Mouse (Mus musculus) testis, adult 2 months (tissue): ENCODE measurements around the gene Pin1. TPM values are rescaled to one million over a fixed set of nuclear protein-coding genes. Genes with fewer than 3 reads are reported as not detected.
A peak's percentile ranks its signal among the peaks of the same experiment; 100 is the strongest.

Experiments
- H3K27ac ChIP-seq: fragments of 200-500 bp; 2 replicates; pipeline ENCODE4 v1.5.1; 2012; ENCODE audit warnings: low read depth, low read length; ENCODE audit not compliant: control insufficient read depth, insufficient read depth
- H3K27me3 ChIP-seq: fragments of 200-500 bp; 2 replicates; pipeline ENCODE4 v1.6.1; 2012; ENCODE audit warnings: mild to moderate bottlenecking, low read length, moderate library complexity; ENCODE audit not compliant: control insufficient read depth, insufficient read depth
- H3K36me3 ChIP-seq: fragments of 200-500 bp; 2 replicates; pipeline ENCODE4 v1.6.1; 2012; ENCODE audit warnings: mild to moderate bottlenecking, low read length; ENCODE audit not compliant: control insufficient read depth, insufficient read depth
- H3K4me1 ChIP-seq: fragments of 200-500 bp; 2 replicates; pipeline ENCODE4 v1.6.1; 2012; ENCODE audit warnings: low read length; ENCODE audit not compliant: control insufficient read depth, insufficient read depth
- H3K4me3 ChIP-seq: fragments of 200-500 bp; 2 replicates; pipeline ENCODE4 v1.5.1; 2012; ENCODE audit warnings: low read depth, mild to moderate bottlenecking, low read length, moderate library complexity, mixed read lengths; ENCODE audit not compliant: control insufficient read depth
- CTCF ChIP-seq: fragments of 200-500 bp; IDR thresholded peaks from 2 replicates; pipeline ENCODE4 v1.5.1; 2012; ENCODE audit warnings: low read depth, mild to moderate bottlenecking, inconsistent platforms, low read length, moderate library complexity; ENCODE audit not compliant: control insufficient read depth, insufficient read depth, insufficient replicate concordance
- POLR2A ChIP-seq: fragments of 200-500 bp; IDR thresholded peaks from 2 replicates; pipeline ENCODE4 v1.6.1; 2012; ENCODE audit warnings: low read depth, mild to moderate bottlenecking, inconsistent platforms, low read length, moderate library complexity; ENCODE audit not compliant: control insufficient read depth
- polyA plus RNA-seq: library from polyadenylated mRNA; depleted of rRNA; stranded (reverse); fragments of >200 nt; gene quantifications from 2 replicates; pipeline ENCODE4 v1.2.3, GENCODE M21; 2012

Gene Pin1
- polyA plus RNA-seq, 1 experiment = 17.7 TPM

- TF ChIP-seq POLR2A = no peak
- H3K36me3 ChIP-seq = no peaks in the 10 kb centered on the region; the same call in 1 of the 2 replicates
- H3K27me3 ChIP-seq = no peaks in the 10 kb centered on the region
- H3K27ac ChIP-seq = no peak overlapping the region
- peaks cover 12% of the 10 kb centered on the region for H3K4me1 ChIP-seq
- H3K4me3 ChIP-seq = no peak overlapping the region
These were observed 12.5 kb downstream of the Pin1 start for GRCm38 (mm10) chr9:20664366-20664765.

- H3K27ac ChIP-seq = no peak overlapping the region
- TF ChIP-seq POLR2A (no peak), CTCF (no peak)
- no peak overlapping the region for H3K4me3 ChIP-seq
- H3K27me3 ChIP-seq = no peaks in the 10 kb centered on the region
- no peaks in the 10 kb centered on the region; the same call in 1 of the 2 replicates for H3K36me3 ChIP-seq
- H3K4me1 ChIP-seq = peaks cover 12% of the 10 kb centered on the region
These were observed 13.2 kb downstream of the Pin1 start for GRCm38 (mm10) chr9:20664982-20665637.

GRCm38 (mm10) chr9:20665925-20666324 is 14.0 kb downstream of the Pin1 start:
- TF ChIP-seq CTCF = no peak
- TF ChIP-seq POLR2A = no peak
- H3K27ac ChIP-seq = no peak overlapping the region
- no peaks in the 10 kb centered on the region for H3K27me3 ChIP-seq
- H3K36me3 ChIP-seq = no peaks in the 10 kb centered on the region; the same call in 1 of the 2 replicates
- peaks cover 12% of the 10 kb centered on the region for H3K4me1 ChIP-seq
- no peak overlapping the region for H3K4me3 ChIP-seq

- H3K4me3 ChIP-seq = no peak overlapping the region
- no peak overlapping the region for H3K27ac ChIP-seq
- H3K36me3 ChIP-seq = no peaks in the 10 kb centered on the region; the same call in 1 of the 2 replicates
- H3K27me3 ChIP-seq = no peaks in the 10 kb centered on the region
- peaks cover 12% of the 10 kb centered on the region for H3K4me1 ChIP-seq
- TF ChIP-seq CTCF (no peak), POLR2A (no peak)
These were observed 14.7 kb downstream of the Pin1 start for GRCm38 (mm10) chr9:20666510-20667034.

GRCm38 (mm10) chr9:20668065-20668464 is 16.2 kb downstream of the Pin1 start:
- H3K4me1 ChIP-seq = peaks cover 14% of the 10 kb centered on the region
- peak overlapping the region; percentile 59 for H3K4me3 ChIP-seq
- no peaks in the 10 kb centered on the region for H3K27me3 ChIP-seq
- no peaks in the 10 kb centered on the region for H3K36me3 ChIP-seq
- H3K27ac ChIP-seq = no peak overlapping the region
- no peak for TF ChIP-seq CTCF
- TF ChIP-seq POLR2A = no peak

GRCm38 (mm10) chr9:20672047-20672446 is 20.2 kb downstream of the Pin1 start:
- TF ChIP-seq CTCF (no peak), POLR2A (no peak)
- Histone ChIP-seq H3K27ac (no peak overlapping the region), H3K36me3 (no peaks in the 10 kb centered on the region), H3K27me3 (no peaks in the 10 kb centered on the region), H3K4me3 (peak overlapping the region; percentile 74), H3K4me1 (peaks cover 11% of the 10 kb centered on the region)

GRCm38 (mm10) chr9:20677892-20678291 is 26.0 kb downstream of the Pin1 start:
- H3K4me1 ChIP-seq = no peaks in the 10 kb centered on the region
- TF ChIP-seq CTCF (no peak), POLR2A (no peak)
- no peaks in the 10 kb centered on the region for H3K36me3 ChIP-seq
- no peak overlapping the region for H3K4me3 ChIP-seq
- H3K27me3 ChIP-seq = no peaks in the 10 kb centered on the region
- H3K27ac ChIP-seq = no peak overlapping the region

- no peaks in the 10 kb centered on the region for H3K4me1 ChIP-seq
- TF ChIP-seq POLR2A = no peak
- TF ChIP-seq CTCF = no peak
- H3K27ac ChIP-seq = no peak overlapping the region
These were observed 28.6 kb downstream of the Pin1 start for GRCm38 (mm10) chr9:20680378-20680958.

More at GRCm38 (mm10) chr9:20680378-20680958, 28.6 kb downstream of the Pin1 start:
- H3K36me3 ChIP-seq = no peaks in the 10 kb centered on the region
- no peaks in the 10 kb centered on the region for H3K27me3 ChIP-seq
- H3K4me3 ChIP-seq = no peak overlapping the region
